Mouse (Mus musculus) myocyte (in vitro differentiated cells): ENCODE data around the gene Myo10.

Experiments used
- CEBPB ChIP-seq: IDR thresholded peaks from 2 replicates; pipeline ENCODE4 v1.6.1; 2011; ENCODE audit warnings: mild to moderate bottlenecking, moderate library complexity; ENCODE audit not compliant: poor library complexity, insufficient read depth, severe bottlenecking
- E2F4 ChIP-seq: IDR thresholded peaks from one replicate; pipeline ENCODE4 v1.6.1; 2011; ENCODE audit warnings: mild to moderate bottlenecking, control low read depth, moderate library complexity; ENCODE audit not compliant: insufficient read depth
- MAX ChIP-seq: IDR thresholded peaks from one replicate; pipeline ENCODE4 v1.6.1; 2011; ENCODE audit warnings: low read depth, mild to moderate bottlenecking, control low read depth
- MYOD1 ChIP-seq, 3 experiments: IDR thresholded peaks; one replicate each; pipeline ENCODE4 v1.6.1; 2011; ENCODE audit warnings: control low read depth in 2 of 3, low read depth in 2 of 3, mild to moderate bottlenecking in 2 of 3, moderate library complexity in 1 of 3; ENCODE audit not compliant: insufficient read length in 2 of 3, control insufficient read depth in 1 of 3
- POLR2A ChIP-seq: IDR thresholded peaks from one replicate; pipeline ENCODE4 v1.6.1; 2011; ENCODE audit warnings: low read depth, mild to moderate bottlenecking, control low read depth, moderate library complexity; ENCODE audit not compliant: insufficient read length
- POLR2AphosphoS2 ChIP-seq: IDR thresholded peaks from one replicate; pipeline ENCODE4 v1.6.1; 2011; ENCODE audit warnings: low read depth, control low read depth; ENCODE audit not compliant: insufficient read length
- TCF12 ChIP-seq: IDR thresholded peaks from one replicate; pipeline ENCODE4 v1.6.1; 2011; ENCODE audit warnings: mild to moderate bottlenecking, control low read depth; ENCODE audit not compliant: poor library complexity, insufficient read depth, severe bottlenecking
- USF1 ChIP-seq: IDR thresholded peaks from one replicate; pipeline ENCODE4 v1.6.1; 2011; ENCODE audit warnings: low read depth, mild to moderate bottlenecking, control low read depth, moderate library complexity

- TF ChIP-seq POLR2AphosphoS2 (no peak), USF1 (no peak), POLR2A (peak; percentile 31), MAX (no peak), CEBPB (no peak), E2F4 (no peak), MYOD1 (IDR thresholded peaks at IDR 0.05; ENCODE audit: control insufficient read depth in 1 of 3, insufficient read length in 2 of 3, low read depth in 2 of 3) (no peak), TCF12 (no peak)
Observed at GRCm38 (mm10) chr15:25673231-25673980, 51.1 kb downstream of the Myo10 start.
